Mouse (Mus musculus) brain, adult 10 weeks (tissue): Measurements from ENCODE around the gene Gm48551. TPM values are rescaled to one million over a fixed set of nuclear protein-coding genes. Genes with fewer than 3 reads are reported as not detected.

ENCODE experiments used
- polyA plus RNA-seq: library from polyadenylated mRNA; stranded (reverse); fragments of 350-450 nt; fragmentation: Illumina TruSeq; extraction: RNeasy Lipid Tissue Mini Kit (QIAGEN cat#74804); gene quantifications from one replicate; pipeline ENCODE4 v1.2.3, GENCODE M21; 2015; ENCODE audit warnings: low read depth, low replicate concordance

The Gm48551 gene
- 5.0 TPM for polyA plus RNA-seq

GRCm38 (mm10) chr10:81383802-81384604 is at the start of gene Gm48551, which contains the start of gene Dohh:
Gm48551 (plus strand) TSS chr10:81384466.
Dohh (plus strand) TSS chr10:81384428.

DNA sequence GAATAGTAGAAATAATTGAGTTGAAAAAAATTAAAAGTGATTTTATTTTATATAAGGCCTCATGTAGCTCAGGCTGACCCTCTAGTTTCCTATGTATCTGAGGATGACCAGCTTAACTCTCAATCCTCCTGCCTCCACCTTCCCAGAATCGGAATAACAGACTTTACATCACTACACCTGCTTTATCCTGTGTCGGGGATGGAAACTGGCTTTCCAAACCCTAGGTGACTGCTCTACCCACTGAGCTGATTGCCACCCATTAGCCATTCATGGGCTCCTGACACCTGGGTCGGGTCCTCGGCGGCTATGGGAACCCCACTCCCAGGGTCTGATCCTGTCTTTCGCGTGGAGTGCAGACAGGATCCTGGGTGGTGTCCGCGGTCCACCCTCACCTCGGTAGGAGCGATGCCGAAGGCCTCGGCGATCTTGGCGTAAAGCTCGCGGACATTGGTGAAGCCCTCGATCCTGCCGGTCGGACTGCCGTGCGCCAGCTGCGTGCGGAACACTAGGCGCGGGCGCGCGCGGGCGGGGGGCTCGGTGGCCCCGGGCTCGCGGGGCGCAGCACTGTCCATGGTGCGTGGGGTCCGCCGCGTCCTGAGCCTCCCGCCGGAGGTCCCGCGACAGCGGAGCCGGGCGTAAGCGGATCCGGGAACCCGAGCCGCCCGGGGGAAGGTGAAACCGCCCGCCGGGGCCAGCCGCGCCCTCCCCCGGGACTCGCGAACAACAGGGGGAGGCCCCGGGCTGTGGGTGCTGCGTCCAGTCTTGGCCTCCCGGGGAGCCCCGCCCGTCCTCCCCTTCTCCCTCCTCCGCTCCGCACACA is 41.4 kb upstream of the Gm48551 start, which contains the start of gene Gipc3:
Gene Gipc3 (minus strand): TSS at position 581 of the 820 bp plus-strand sequence.

GRCm38 (mm10) chr10:81350351-81351063 is 33.8 kb upstream of the Gm48551 start, which contains the start of gene Hmg20b:
Hmg20b (minus strand) TSS chr10:81350480.

GRCm38 (mm10) chr10:81356991-81357844 is 27.0 kb upstream of the Gm48551 start, which contains the start of gene Mfsd12:
Mfsd12 (plus strand) TSS chr10:81357491.

DNA sequence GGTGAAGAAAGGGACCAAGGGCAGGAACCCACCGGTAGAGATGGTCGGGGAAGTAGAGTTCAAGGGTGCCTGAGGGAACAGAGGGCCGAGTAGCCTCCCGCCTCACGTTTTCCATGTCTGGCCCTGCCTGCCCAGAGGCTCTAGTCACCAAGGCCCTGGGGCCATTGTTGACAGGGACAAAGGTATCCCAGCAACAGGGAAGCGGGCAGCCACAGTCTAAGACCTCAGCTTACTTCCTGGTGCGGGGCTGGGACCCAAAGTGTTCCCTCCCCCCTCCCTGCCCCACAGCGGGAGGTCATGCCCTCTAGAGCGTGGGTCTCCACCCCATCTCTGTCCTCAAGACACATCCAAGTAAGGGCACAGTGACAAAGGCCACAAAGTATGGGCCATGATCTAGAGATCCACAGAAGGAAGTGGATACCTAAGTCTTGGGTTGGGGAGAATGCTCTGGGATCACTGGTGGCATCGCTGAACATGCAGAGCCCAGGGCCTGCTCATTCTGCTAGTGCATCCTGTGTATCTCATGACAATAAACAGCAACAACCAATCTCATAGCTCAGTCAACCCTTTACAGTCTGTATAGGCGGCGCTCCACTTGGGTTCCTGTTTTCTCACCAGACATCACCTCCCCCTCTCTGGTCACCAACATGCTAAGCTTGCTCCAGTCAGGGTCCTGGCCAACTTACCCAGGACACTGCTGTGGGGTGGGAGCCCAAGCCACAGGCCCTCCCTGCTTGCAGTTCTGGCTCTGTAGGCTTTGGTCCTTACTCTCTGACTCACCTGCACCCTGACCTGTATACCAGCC is 18.4 kb upstream of the Gm48551 start, which contains the start of gene 4930404N11Rik:
Gene 4930404N11Rik (minus strand): TSS at position 145 of the 805 bp plus-strand sequence.

GRCm38 (mm10) chr10:81377793-81378552 is 6.3 kb upstream of the Gm48551 start, which contains the start of gene Fzr1:
Fzr1 (minus strand) TSS chr10:81378516.

DNA sequence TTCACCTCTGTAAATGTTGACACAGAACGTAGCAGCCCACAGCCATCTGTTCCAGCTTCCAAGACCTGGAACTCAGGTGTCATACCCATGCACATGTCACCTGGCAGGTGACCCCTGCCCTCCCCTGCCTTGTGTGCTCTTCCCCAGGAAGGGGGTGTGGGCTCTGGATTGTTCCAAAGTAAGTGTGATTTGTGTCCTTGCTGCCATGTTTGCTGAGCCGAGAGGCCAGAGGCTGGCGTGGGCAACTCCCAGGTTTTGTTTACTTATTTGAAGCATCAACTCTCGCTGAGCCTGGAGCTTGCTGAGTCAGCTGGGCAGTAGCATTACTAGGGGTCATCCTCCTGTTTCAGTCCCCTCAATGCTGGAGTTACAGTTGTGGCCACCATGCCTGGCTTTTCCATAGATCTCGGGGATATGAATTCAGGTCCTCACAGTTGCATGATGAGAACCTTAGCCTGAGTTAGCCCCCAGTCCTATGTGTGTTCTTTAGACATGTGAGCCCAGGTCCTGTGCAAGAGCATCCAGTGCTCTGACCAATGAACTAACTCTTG is 4.3 kb downstream of the Gm48551 start, which contains the start of gene Gm48552:
Gene Gm48552 (plus strand): TSS at position 501 of the 551 bp plus-strand sequence.

GRCm38 (mm10) chr10:81392781-81393185 is 8.5 kb downstream of the Gm48551 start, which contains the start of gene Smim24:
Smim24 (plus strand) TSS chr10:81393051.

Other genes with a start within 250 kb of the Gm48551 start
- gene Zbtb7a, start 249.2 kb upstream of the Gm48551 start, polyA plus RNA-seq, result 45.3 TPM
- gene Pias4, start 216.5 kb upstream of the Gm48551 start, polyA plus RNA-seq, result 17.8 TPM
- gene Eef2, start 207.8 kb upstream of the Gm48551 start, polyA plus RNA-seq, result 804 TPM
- gene Dapk3, start 201.5 kb upstream of the Gm48551 start, polyA plus RNA-seq, result 65.2 TPM
- not detected for gene 4930442H23Rik, start 200.6 kb upstream of the Gm48551 start, polyA plus RNA-seq
- not detected for gene Nmrk2, start 182.4 kb upstream of the Gm48551 start, polyA plus RNA-seq
- gene Atcay, start 153.6 kb upstream of the Gm48551 start, polyA plus RNA-seq, result 148 TPM
- gene Zfr2, start 151.3 kb upstream of the Gm48551 start, polyA plus RNA-seq, result 39.4 TPM
- 194 TPM for gene Matk, start 131.5 kb upstream of the Gm48551 start, polyA plus RNA-seq
- 82.8 TPM for gene Mrpl54, start 117.5 kb upstream of the Gm48551 start, polyA plus RNA-seq
- 30.7 TPM for gene Apba3, start 117.5 kb upstream of the Gm48551 start, polyA plus RNA-seq
- gene Tjp3, start 92.9 kb upstream of the Gm48551 start, polyA plus RNA-seq, result 0.57 TPM
- 246 TPM for gene Pip5k1c, start 91.5 kb upstream of the Gm48551 start, polyA plus RNA-seq
- gene Cactin, start 63.4 kb upstream of the Gm48551 start, polyA plus RNA-seq, result 18.8 TPM
- gene Tbxa2r, start 55.7 kb upstream of the Gm48551 start, polyA plus RNA-seq, result 0.85 TPM
- 1.2 TPM for gene Gipc3, start 41.2 kb upstream of the Gm48551 start, polyA plus RNA-seq
- gene Hmg20b, start 34.0 kb upstream of the Gm48551 start, polyA plus RNA-seq, result 24.4 TPM
- 19.9 TPM for gene Mfsd12, start 27.0 kb upstream of the Gm48551 start, polyA plus RNA-seq
- not detected for gene 4930404N11Rik, start 18.6 kb upstream of the Gm48551 start, polyA plus RNA-seq
- 48.4 TPM for gene Fzr1, start 6.0 kb upstream of the Gm48551 start, polyA plus RNA-seq
- gene Dohh, start within 50 bp of the Gm48551 start, polyA plus RNA-seq, result 94.1 TPM
- 3.5 TPM for gene Gm48552, start 4.5 kb downstream of the Gm48551 start, polyA plus RNA-seq
- gene Smim24, start 8.6 kb downstream of the Gm48551 start, polyA plus RNA-seq, result 2.5 TPM
- gene Nfic, start 71.2 kb downstream of the Gm48551 start, polyA plus RNA-seq, result 52.1 TPM
- gene Celf5, start 98.2 kb downstream of the Gm48551 start, polyA plus RNA-seq, result 123 TPM
- 61.7 TPM for gene Ncln, start 111.9 kb downstream of the Gm48551 start, polyA plus RNA-seq
- gene S1pr4, start 115.7 kb downstream of the Gm48551 start, polyA plus RNA-seq, result 0.61 TPM
- gene Gna15, start 139.8 kb downstream of the Gm48551 start, polyA plus RNA-seq, result 1.9 TPM
- gene Gna11, start 160.7 kb downstream of the Gm48551 start, polyA plus RNA-seq, result 82.4 TPM
- gene Aes, start 175.0 kb downstream of the Gm48551 start, polyA plus RNA-seq, result 686 TPM
- gene Tle2, start 190.1 kb downstream of the Gm48551 start, polyA plus RNA-seq, result 28.6 TPM
- gene Tle6, start 216.6 kb downstream of the Gm48551 start, polyA plus RNA-seq, result 9.8 TPM
- gene BC025920, start 221.8 kb downstream of the Gm48551 start, polyA plus RNA-seq, result 4.6 TPM
- gene Sirt6, start 243.3 kb downstream of the Gm48551 start, polyA plus RNA-seq, result 17.1 TPM
- gene Ankrd24, start 244.1 kb downstream of the Gm48551 start, polyA plus RNA-seq, result 56.0 TPM